Mouse (Mus musculus): ENCODE results near the gene Tanc1.

- TF ChIP-seq CTCF (IDR thresholded peaks at IDR 0.05; ENCODE audit: insufficient read depth, low read depth, low read length) (no peak), POLR2A (IDR thresholded peaks at IDR 0.05; ENCODE audit: insufficient read depth, low read depth, low read length) (no peak)
Measured at GRCm38 (mm10) chr2:59783055-59783831, 171.4 kb downstream of the Tanc1 start.
